Mouse (Mus musculus) cerebellum, adult 2 months (tissue): ENCODE results near the gene Tnpo1.

ENCODE experiments used
- CTCF ChIP-seq: fragments of 200-500 bp; IDR thresholded peaks from 2 replicates; pipeline ENCODE4 v1.5.1; 2011; ENCODE audit warnings: low read depth, mild to moderate bottlenecking, control low read depth, low read length, moderate library complexity, borderline replicate concordance; ENCODE audit not compliant: insufficient read depth
- POLR2A ChIP-seq: fragments of 200-500 bp; IDR thresholded peaks from 2 replicates; pipeline ENCODE4 v1.6.1; 2011; ENCODE audit warnings: low read length, control low read depth, borderline replicate concordance; ENCODE audit not compliant: insufficient read depth

- no peak for TF ChIP-seq CTCF
- TF ChIP-seq POLR2A: no peak
Measured at GRCm38 (mm10) chr13:98877165-98877564, 49.0 kb downstream of the Tnpo1 start.
